Mouse (Mus musculus): ENCODE measurements around the gene Cfap58. TPM values are rescaled to one million over a fixed set of nuclear protein-coding genes. Genes with fewer than 3 reads are reported as not detected.

Gene Cfap58
- polyA plus RNA-seq, 1 experiment = not detected

GRCm38 (mm10) chr19:47902316-47903201, 34.9 kb upstream of the Cfap58 start:
- Histone ChIP-seq H3K27me3 (ENCODE audit: control insufficient read depth, insufficient read depth, insufficient read length) (no peaks in the 10 kb centered on the region), H3K4me2 (ENCODE audit: low read depth) (peak overlapping the region; percentile 53), H3K36me3 (ENCODE audit: control insufficient read depth, insufficient read depth) (peaks cover 29% of the 10 kb centered on the region)

GRCm38 (mm10) chr19:47903679-47904078, 33.8 kb upstream of the Cfap58 start:
- TF ChIP-seq MYOD1 (IDR thresholded peaks at IDR 0.05; ENCODE audit: control insufficient read depth in 1 of 3, insufficient read length in 2 of 3, low read depth in 2 of 3) (no peak), MYOG (IDR thresholded peaks at IDR 0.05; ENCODE audit: control insufficient read depth in 1 of 3, insufficient read depth in 1 of 3, insufficient read length in 2 of 3, low read depth in 2 of 3) (no peak), POLR2A (IDR thresholded peaks at IDR 0.05; ENCODE audit: insufficient read length, low read depth) (no peak), POLR2AphosphoS2 (IDR thresholded peaks at IDR 0.05; ENCODE audit: insufficient read length, low read depth) (no peak), SRF (IDR thresholded peaks at IDR 0.05; ENCODE audit: control insufficient read depth, insufficient read length, low read depth) (no peak), CEBPB (IDR thresholded peaks at IDR 0.05; ENCODE audit: insufficient read depth, poor library complexity, severe bottlenecking) (no peak)
- Histone ChIP-seq H3K4me3 (no peak overlapping the region), H3K79me2 (ENCODE audit: control insufficient read depth, insufficient read depth) (peaks cover 82% of the 10 kb centered on the region)

More at GRCm38 (mm10) chr19:47902316-47903201, 34.9 kb upstream of the Cfap58 start:
- Histone ChIP-seq H3K4me3 (no peak overlapping the region), H3ac (ENCODE audit: control insufficient read depth, insufficient read length) (no peak overlapping the region), H3K79me2 (ENCODE audit: control insufficient read depth, insufficient read depth) (peaks cover 80% of the 10 kb centered on the region)
- TF ChIP-seq REST (IDR thresholded peaks at IDR 0.05; ENCODE audit: insufficient read depth, insufficient read length) (no peak), CEBPB (IDR thresholded peaks at IDR 0.05; ENCODE audit: insufficient read depth, poor library complexity, severe bottlenecking) (no peak), POLR2A (IDR thresholded peaks at IDR 0.05; ENCODE audit: insufficient read length, low read depth) (no peak), E2F4 (IDR thresholded peaks at IDR 0.05; ENCODE audit: insufficient read depth) (no peak), TCF12 (IDR thresholded peaks at IDR 0.05; ENCODE audit: insufficient read depth, poor library complexity, severe bottlenecking) (no peak), SRF (IDR thresholded peaks at IDR 0.05; ENCODE audit: control insufficient read depth, insufficient read length, low read depth) (no peak), MYOD1 (IDR thresholded peaks at IDR 0.05; ENCODE audit: control insufficient read depth in 1 of 3, insufficient read length in 2 of 3, low read depth in 2 of 3) (peak in 2 of 3 experiments; percentile 67 to 84), MYOG (IDR thresholded peaks at IDR 0.05; ENCODE audit: control insufficient read depth in 1 of 3, insufficient read depth in 1 of 3, insufficient read length in 2 of 3, low read depth in 2 of 3) (peak in 2 of 3 experiments; percentile 43 to 84), USF1 (IDR thresholded peaks at IDR 0.05; ENCODE audit: low read depth) (peak; percentile 56), POLR2AphosphoS2 (IDR thresholded peaks at IDR 0.05; ENCODE audit: insufficient read length, low read depth) (no peak), TCF3 (IDR thresholded peaks at IDR 0.05; ENCODE audit: insufficient read length, low read depth) (peak; percentile 60), MAX (IDR thresholded peaks at IDR 0.05; ENCODE audit: low read depth) (no peak)

GRCm38 (mm10) chr19:47905081-47905480, 32.4 kb upstream of the Cfap58 start:
- Histone ChIP-seq H3K27me3 (ENCODE audit: control insufficient read depth, insufficient read depth, insufficient read length) (no peaks in the 10 kb centered on the region), H3K79me2 (ENCODE audit: control insufficient read depth, insufficient read depth) (peaks cover 81% of the 10 kb centered on the region), H3K4me3 (no peak overlapping the region), H3ac (ENCODE audit: control insufficient read depth, insufficient read length) (no peak overlapping the region), H3K36me3 (ENCODE audit: control insufficient read depth, insufficient read depth) (peaks cover 19% of the 10 kb centered on the region), H3K4me2 (ENCODE audit: low read depth) (no peak overlapping the region)
- no peak for TF ChIP-seq MYOD1 (IDR thresholded peaks at IDR 0.05; ENCODE audit: control insufficient read depth in 1 of 3, insufficient read length in 2 of 3, low read depth in 2 of 3)
- no peak for TF ChIP-seq E2F4 (IDR thresholded peaks at IDR 0.05; ENCODE audit: insufficient read depth)
- no peak for TF ChIP-seq SRF (IDR thresholded peaks at IDR 0.05; ENCODE audit: control insufficient read depth, insufficient read length, low read depth)
- TF ChIP-seq MYOG (IDR thresholded peaks at IDR 0.05; ENCODE audit: control insufficient read depth in 1 of 3, insufficient read depth in 1 of 3, insufficient read length in 2 of 3, low read depth in 2 of 3) = no peak
- no peak for TF ChIP-seq USF1 (IDR thresholded peaks at IDR 0.05; ENCODE audit: low read depth)
- no peak for TF ChIP-seq POLR2A (IDR thresholded peaks at IDR 0.05; ENCODE audit: insufficient read length, low read depth)
- TF ChIP-seq TCF12 (IDR thresholded peaks at IDR 0.05; ENCODE audit: insufficient read depth, poor library complexity, severe bottlenecking) = no peak
- no peak for TF ChIP-seq REST (IDR thresholded peaks at IDR 0.05; ENCODE audit: insufficient read depth, insufficient read length)
- no peak for TF ChIP-seq TCF3 (IDR thresholded peaks at IDR 0.05; ENCODE audit: insufficient read length, low read depth)
- no peak for TF ChIP-seq POLR2AphosphoS2 (IDR thresholded peaks at IDR 0.05; ENCODE audit: insufficient read length, low read depth)

More at GRCm38 (mm10) chr19:47903679-47904078, 33.8 kb upstream of the Cfap58 start:
- peaks cover 24% of the 10 kb centered on the region for H3K36me3 ChIP-seq (ENCODE audit: control insufficient read depth, insufficient read depth)
- H3ac ChIP-seq (ENCODE audit: control insufficient read depth, insufficient read length) = no peak overlapping the region
- H3K4me2 ChIP-seq (ENCODE audit: low read depth) = no peak overlapping the region
- H3K27me3 ChIP-seq (ENCODE audit: control insufficient read depth, insufficient read depth, insufficient read length) = no peaks in the 10 kb centered on the region

GRCm38 (mm10) chr19:47905603-47906002, 31.9 kb upstream of the Cfap58 start:
- H3K36me3 ChIP-seq (ENCODE audit: control insufficient read depth, insufficient read depth) = peaks cover 16% of the 10 kb centered on the region
- no peaks in the 10 kb centered on the region for H3K27me3 ChIP-seq (ENCODE audit: control insufficient read depth, insufficient read depth, insufficient read length)
- no peak overlapping the region for H3ac ChIP-seq (ENCODE audit: control insufficient read depth, insufficient read length)
- H3K4me2 ChIP-seq (ENCODE audit: low read depth) = no peak overlapping the region
- H3K79me2 ChIP-seq (ENCODE audit: control insufficient read depth, insufficient read depth) = peaks cover 81% of the 10 kb centered on the region
- TF ChIP-seq TCF3 (IDR thresholded peaks at IDR 0.05; ENCODE audit: insufficient read length, low read depth) (no peak), SRF (IDR thresholded peaks at IDR 0.05; ENCODE audit: control insufficient read depth, insufficient read length, low read depth) (no peak), MYOD1 (IDR thresholded peaks at IDR 0.05; ENCODE audit: control insufficient read depth in 1 of 3, insufficient read length in 2 of 3, low read depth in 2 of 3) (no peak), USF1 (IDR thresholded peaks at IDR 0.05; ENCODE audit: low read depth) (no peak), CEBPB (IDR thresholded peaks at IDR 0.05; ENCODE audit: insufficient read depth, poor library complexity, severe bottlenecking) (no peak), TCF12 (IDR thresholded peaks at IDR 0.05; ENCODE audit: insufficient read depth, poor library complexity, severe bottlenecking) (no peak), POLR2AphosphoS2 (IDR thresholded peaks at IDR 0.05; ENCODE audit: insufficient read length, low read depth) (no peak), E2F4 (IDR thresholded peaks at IDR 0.05; ENCODE audit: insufficient read depth) (no peak), MAX (IDR thresholded peaks at IDR 0.05; ENCODE audit: low read depth) (no peak), REST (IDR thresholded peaks at IDR 0.05; ENCODE audit: insufficient read depth, insufficient read length) (no peak)
- no peak overlapping the region for H3K4me3 ChIP-seq

Data from myocyte (in vitro differentiated cells).